In genomic region chr7:118461400-118462136, GRCm38 (mm10) we compare ENCODE assay signal across 19 mouse cellular contexts. TPM values are rescaled to one million over a fixed set of nuclear protein-coding genes. Genes with fewer than 3 reads are reported as not detected.
DNase-seq lines count a peak whose midpoint lies in the region; ATAC-seq lines count a peak whose summit lies in the region.
"Had no signal": no experiment of that assay in that cellular context is flagged by ENCODE, and none has a peak within 500 bp of the region (broad histone marks: within the 10 kb centered on the region; RNA-seq: fewer than 3 reads in every experiment).

No protein-coding gene starts in this region.

- no peaks in the 10 kb centered on the region for H3K9me3 ChIP-seq in hindbrain, embryonic 10.5 days
- no peaks in the 10 kb centered on the region for H3K9me3 ChIP-seq in hindbrain, embryonic 12.5 days (replicated peaks)
- H3K9me3 ChIP-seq in midbrain, embryonic 11.5 days (ENCODE audit: control insufficient read depth, low read length): no peaks in the 10 kb centered on the region
- H3K9me3 ChIP-seq in midbrain, embryonic 16.5 days (replicated peaks; ENCODE audit: control insufficient read depth, low read length, poor library complexity, severe bottlenecking): no peaks in the 10 kb centered on the region
- no peaks in the 10 kb centered on the region for H3K9me3 ChIP-seq in hindbrain, embryonic 15.5 days
- H3K9me3 ChIP-seq in neural tube, embryonic 12.5 days: no peaks in the 10 kb centered on the region
- H3K9me3 ChIP-seq: embryonic facial prominence, embryonic 15.5 days; forebrain, embryonic 13.5 days; limb, embryonic 12.5 days; liver, embryonic 13.5 days had no signal

- WGBS in hindbrain, embryonic 10.5 days: 58% methylated on average over 16 of the region's 16 CpGs
- WGBS in hindbrain, embryonic 12.5 days: 41% methylated on average over 16 of the region's 16 CpGs
- 64% methylated on average over 16 of the region's 16 CpGs for WGBS in midbrain, embryonic 11.5 days
- 53% methylated on average over 16 of the region's 16 CpGs for WGBS in midbrain, embryonic 16.5 days
- 29% methylated on average over 16 of the region's 16 CpGs for WGBS in hindbrain, embryonic 15.5 days
- 36% methylated on average over 16 of the region's 16 CpGs for WGBS in neural tube, embryonic 12.5 days

- H3K27me3 ChIP-seq in hindbrain, embryonic 10.5 days (ENCODE audit: insufficient read depth, poor library complexity, severe bottlenecking): no peaks in the 10 kb centered on the region
- no peaks in the 10 kb centered on the region for H3K27me3 ChIP-seq in hindbrain, embryonic 12.5 days
- no peaks in the 10 kb centered on the region for H3K27me3 ChIP-seq in midbrain, embryonic 11.5 days (ENCODE audit: control insufficient read depth, insufficient read depth, low read length)
- no peaks in the 10 kb centered on the region for H3K27me3 ChIP-seq in midbrain, embryonic 16.5 days (ENCODE audit: control insufficient read depth, insufficient read depth, low read depth, low read length)
- no peaks in the 10 kb centered on the region for H3K27me3 ChIP-seq in hindbrain, embryonic 15.5 days
- H3K27me3 ChIP-seq in neural tube, embryonic 12.5 days (replicated peaks): no peaks in the 10 kb centered on the region
- H3K27me3 ChIP-seq: forebrain, embryonic 13.5 days; limb, embryonic 12.5 days; liver, embryonic 13.5 days; Patski had no signal

- H3K36me3 ChIP-seq in hindbrain, embryonic 10.5 days: no peaks in the 10 kb centered on the region
- no peaks in the 10 kb centered on the region for H3K36me3 ChIP-seq in hindbrain, embryonic 12.5 days
- no peaks in the 10 kb centered on the region for H3K36me3 ChIP-seq in midbrain, embryonic 11.5 days (ENCODE audit: control insufficient read depth, insufficient read depth, low read length)
- no peaks in the 10 kb centered on the region for H3K36me3 ChIP-seq in midbrain, embryonic 16.5 days (ENCODE audit: control insufficient read depth, insufficient read depth, low read length)
- no peaks in the 10 kb centered on the region for H3K36me3 ChIP-seq in hindbrain, embryonic 15.5 days
- no peaks in the 10 kb centered on the region for H3K36me3 ChIP-seq in neural tube, embryonic 12.5 days
- H3K36me3 ChIP-seq: embryonic facial prominence, embryonic 15.5 days; limb, embryonic 12.5 days; liver, embryonic 13.5 days had no signal

- no peak overlapping the region for H3K4me3 ChIP-seq in hindbrain, embryonic 10.5 days
- no peak overlapping the region for H3K4me3 ChIP-seq in hindbrain, embryonic 12.5 days
- no peak overlapping the region for H3K4me3 ChIP-seq in midbrain, embryonic 11.5 days (ENCODE audit: low read depth, low read length)
- no peak overlapping the region for H3K4me3 ChIP-seq in midbrain, embryonic 16.5 days (ENCODE audit: low read depth, low read length)
- no peak overlapping the region for H3K4me3 ChIP-seq in hindbrain, embryonic 15.5 days
- no peak overlapping the region for H3K4me3 ChIP-seq in neural tube, embryonic 12.5 days
- H3K4me3 ChIP-seq: embryonic facial prominence, embryonic 15.5 days; forebrain, embryonic 13.5 days; limb, embryonic 12.5 days; liver, embryonic 13.5 days had no signal

- H3K27ac ChIP-seq in hindbrain, embryonic 10.5 days: peak overlapping the region; percentile 31; the same call in 1 of the 2 replicates
- H3K27ac ChIP-seq in hindbrain, embryonic 12.5 days: no peak overlapping the region
- no peak overlapping the region for H3K27ac ChIP-seq in midbrain, embryonic 11.5 days (ENCODE audit: low read depth, low read length)
- no peak overlapping the region for H3K27ac ChIP-seq in midbrain, embryonic 16.5 days (ENCODE audit: low read length)
- H3K27ac ChIP-seq in hindbrain, embryonic 15.5 days (replicated peaks): no peak overlapping the region
- no peak overlapping the region for H3K27ac ChIP-seq in neural tube, embryonic 12.5 days
- H3K27ac ChIP-seq: embryonic facial prominence, embryonic 15.5 days; forebrain, embryonic 13.5 days; kidney, postnatal 0 days; limb, embryonic 12.5 days; liver, embryonic 13.5 days had no signal

- H3K4me2 ChIP-seq in hindbrain, embryonic 12.5 days (replicated peaks): no peak overlapping the region
- H3K4me2 ChIP-seq in midbrain, embryonic 11.5 days: no peak overlapping the region
- H3K4me2 ChIP-seq in midbrain, embryonic 16.5 days (ENCODE audit: low read length): no peak overlapping the region
- no peak overlapping the region for H3K4me2 ChIP-seq in hindbrain, embryonic 15.5 days
- peak overlapping the region; percentile 24; the same call in 1 of the 2 replicates for H3K4me2 ChIP-seq in neural tube, embryonic 12.5 days (replicated peaks)
- H3K4me2 ChIP-seq: embryonic facial prominence, embryonic 15.5 days; forebrain, embryonic 13.5 days; limb, embryonic 12.5 days; liver, embryonic 13.5 days had no signal

- ATAC-seq in hindbrain, embryonic 12.5 days (ENCODE audit: low FRiP score): no peak
- ATAC-seq in midbrain, embryonic 11.5 days (ENCODE audit: low FRiP score): 0 out of 2 replicates have a peak, but pooled peaks have one; percentile 19
- no peak for ATAC-seq in midbrain, embryonic 16.5 days
- ATAC-seq in hindbrain, embryonic 15.5 days (ENCODE audit: low FRiP score, low read depth): 0 out of 2 replicates have a peak, but pooled peaks have one; percentile 38
- ATAC-seq in neural tube, embryonic 12.5 days (ENCODE audit: low FRiP score, low read depth): 0 out of 2 replicates have a peak, but pooled peaks have one; percentile 42
- ATAC-seq: activated CD4-positive, CD25-positive, alpha-beta regulatory T cell, adult 4 months; forebrain, embryonic 13.5 days; Patski had no signal

- no peak overlapping the region for H3K9ac ChIP-seq in hindbrain, embryonic 12.5 days
- no peak overlapping the region for H3K9ac ChIP-seq in midbrain, embryonic 11.5 days (ENCODE audit: low read length)
- H3K9ac ChIP-seq in midbrain, embryonic 16.5 days (ENCODE audit: low read depth, low read length): no peak overlapping the region
- no peak overlapping the region for H3K9ac ChIP-seq in hindbrain, embryonic 15.5 days
- no peak overlapping the region for H3K9ac ChIP-seq in neural tube, embryonic 12.5 days
- H3K9ac ChIP-seq: embryonic facial prominence, embryonic 15.5 days; forebrain, embryonic 13.5 days; limb, embryonic 12.5 days; liver, embryonic 13.5 days had no signal

- peaks cover 26% of the 10 kb centered on the region for H3K4me1 ChIP-seq in hindbrain, embryonic 10.5 days (replicated peaks)
- peaks cover 26% of the 10 kb centered on the region for H3K4me1 ChIP-seq in hindbrain, embryonic 12.5 days
- H3K4me1 ChIP-seq in midbrain, embryonic 11.5 days (ENCODE audit: control insufficient read depth, insufficient read depth, low read length): peaks cover 3% of the 10 kb centered on the region; the same call in 1 of the 2 replicates
- H3K4me1 ChIP-seq in midbrain, embryonic 16.5 days (ENCODE audit: control insufficient read depth, insufficient read depth, low read length): peaks cover 6% of the 10 kb centered on the region; the same call in 1 of the 2 replicates
- H3K4me1 ChIP-seq in hindbrain, embryonic 15.5 days (replicated peaks): peaks cover 14% of the 10 kb centered on the region; the same call in 1 of the 2 replicates
- peaks cover 29% of the 10 kb centered on the region for H3K4me1 ChIP-seq in neural tube, embryonic 12.5 days
- H3K4me1 ChIP-seq: embryonic facial prominence, embryonic 15.5 days had no signal

- no peak for DNase-seq in hindbrain, embryonic 10.5 days (ENCODE audit: low spot score)
- no peak for DNase-seq in midbrain, embryonic 11.5 days (ENCODE audit: low spot score, missing footprints)
- no peak for DNase-seq in frontal cortex, postnatal 36 days (ENCODE audit: low spot score in 2 of 2)
- DNase-seq in kidney, adult 9 months: no peak
- DNase-seq: adrenal gland, postnatal 25 days; cerebellum, adult 8-10 months; liver, embryonic 13.5 days; right cerebral cortex, postnatal 4 days; thymus, postnatal 36 days had no signal

RNA-seq across cellular contexts. Expression of gene Syt17, which starts 13.5 kb away (rescaled TPM):
- polyA plus RNA-seq in hindbrain, embryonic 10.5 days (2016; fragmentation: Nextera tagmentation; extraction: Ambion mirVana): 2.2 and 3.0 TPM in 2 replicates
- 6.1 and 6.4 TPM in 2 replicates for polyA plus RNA-seq in hindbrain, embryonic 12.5 days (2016; fragmentation: Nextera tagmentation; extraction: Ambion mirVana)
- 3.5 and 3.7 TPM in 2 replicates for polyA plus RNA-seq in midbrain, embryonic 11.5 days (2014; fragmentation: Nextera tagmentation; extraction: Ambion mirVana)
- polyA plus RNA-seq in midbrain, embryonic 16.5 days (2015; fragmentation: Nextera tagmentation; extraction: Ambion mirVana): 22.5 and 25.9 TPM in 2 replicates
- 21.3 and 21.9 TPM in 2 replicates for polyA plus RNA-seq in hindbrain, embryonic 15.5 days (2015; fragmentation: Nextera tagmentation; extraction: Ambion mirVana)
- polyA plus RNA-seq in neural tube, embryonic 12.5 days (2016; fragmentation: Nextera tagmentation; extraction: Ambion mirVana): 7.2 and 8.2 TPM in 2 replicates

RNA-seq across cellular contexts. Expression of gene Itpripl2, which starts 30.2 kb away (rescaled TPM):
- 0.93 and 1.1 TPM in 2 replicates for polyA plus RNA-seq in hindbrain, embryonic 10.5 days (2016; fragmentation: Nextera tagmentation; extraction: Ambion mirVana)
- polyA plus RNA-seq in hindbrain, embryonic 12.5 days (2016; fragmentation: Nextera tagmentation; extraction: Ambion mirVana): 3.4 and 3.9 TPM in 2 replicates
- polyA plus RNA-seq in midbrain, embryonic 11.5 days (2014; fragmentation: Nextera tagmentation; extraction: Ambion mirVana): 0.72 and 0.77 TPM in 2 replicates
- polyA plus RNA-seq in midbrain, embryonic 16.5 days (2015; fragmentation: Nextera tagmentation; extraction: Ambion mirVana): 0.39 and 0.75 TPM in 2 replicates
- polyA plus RNA-seq in hindbrain, embryonic 15.5 days (2015; fragmentation: Nextera tagmentation; extraction: Ambion mirVana): 0.87 and 1.0 TPM in 2 replicates
- 2.0 and 2.4 TPM in 2 replicates for polyA plus RNA-seq in neural tube, embryonic 12.5 days (2016; fragmentation: Nextera tagmentation; extraction: Ambion mirVana)

Comparison
In these comparisons a context has a peak if more than half of its experiments do, and no peak if none do; other contexts are left out.
1. ATAC-seq: peak in midbrain, embryonic 11.5 days (single experiment), hindbrain, embryonic 15.5 days (single experiment) and neural tube, embryonic 12.5 days (single experiment); none in hindbrain, embryonic 12.5 days (single experiment) and midbrain, embryonic 16.5 days (single experiment).